Mouse (Mus musculus) testis, adult 2 months (tissue): ENCODE data around the gene Srprb.

Experiments used
- CTCF ChIP-seq: fragments of 200-500 bp; IDR thresholded peaks from 2 replicates; pipeline ENCODE4 v1.5.1; 2012; ENCODE audit warnings: low read depth, mild to moderate bottlenecking, inconsistent platforms, low read length, moderate library complexity; ENCODE audit not compliant: control insufficient read depth, insufficient read depth, insufficient replicate concordance
- POLR2A ChIP-seq: fragments of 200-500 bp; IDR thresholded peaks from 2 replicates; pipeline ENCODE4 v1.6.1; 2012; ENCODE audit warnings: low read depth, mild to moderate bottlenecking, inconsistent platforms, low read length, moderate library complexity; ENCODE audit not compliant: control insufficient read depth

DNA sequence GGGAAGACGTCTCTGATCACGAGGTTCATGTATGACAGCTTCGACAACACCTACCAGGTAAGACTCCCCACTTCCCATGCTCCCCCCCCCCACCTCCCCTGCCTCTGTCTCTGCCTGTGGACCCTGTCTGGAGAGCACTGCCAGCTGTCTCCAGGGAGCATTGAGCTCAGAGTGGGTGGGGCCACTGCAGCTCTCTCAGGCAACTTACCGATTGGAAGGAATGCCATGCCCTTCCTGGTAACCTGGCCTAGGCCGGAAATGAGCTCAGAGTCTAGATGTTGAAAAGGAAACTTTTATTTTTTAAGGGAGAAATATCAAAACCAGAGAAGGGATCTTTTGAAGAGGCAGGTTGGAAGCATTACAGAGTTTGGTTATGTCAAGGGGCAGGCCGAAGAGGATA is 61.6 kb downstream of the Srprb start:
- no peak for TF ChIP-seq CTCF
- no peak for TF ChIP-seq POLR2A
